Mouse (Mus musculus) intestine, embryonic 16.5 days (tissue): ENCODE data around the gene Gm21983. TPM values are rescaled to one million over a fixed set of nuclear protein-coding genes. Genes with fewer than 3 reads are reported as not detected.
A peak's percentile ranks its signal among the peaks of the same experiment; 100 is the strongest.

Experiments used
- ATAC-seq: fragments of 200-750 bp; cut with Nextera tagmentation; 2 replicates; pipeline ENCODE4 v1.8.0; 2017; ENCODE audit warnings: moderate TSS enrichment, moderate library complexity
- H3K27ac ChIP-seq: fragments of 300-500 bp; sonication (generic); 2 replicates; pipeline ENCODE4 v1.5.1; 2014; ENCODE audit warnings: mild to moderate bottlenecking, low read length
- H3K27me3 ChIP-seq: fragments of 300-500 bp; sonication (generic); replicated peaks from 2 replicates; pipeline ENCODE4 v1.6.1; 2014; ENCODE audit warnings: low read length, control low read depth, mixed read lengths; ENCODE audit not compliant: control insufficient read depth, insufficient read depth
- H3K36me3 ChIP-seq: fragments of 300-500 bp; sonication (generic); 2 replicates; pipeline ENCODE4 v1.6.1; 2014; ENCODE audit warnings: low read length, control low read depth; ENCODE audit not compliant: control insufficient read depth, insufficient read depth
- H3K4me1 ChIP-seq: fragments of 300-500 bp; sonication (generic); 2 replicates; pipeline ENCODE4 v1.6.1; 2014; ENCODE audit warnings: low read length, control low read depth, mixed read lengths; ENCODE audit not compliant: control insufficient read depth, insufficient read depth
- H3K4me2 ChIP-seq: fragments of 300-500 bp; sonication (generic); 2 replicates; pipeline ENCODE4 v1.6.1; 2014; ENCODE audit warnings: low read depth, low read length, control low read depth
- H3K4me3 ChIP-seq: fragments of 300-500 bp; sonication (generic); 2 replicates; pipeline ENCODE4 v1.5.1; 2014; ENCODE audit warnings: mild to moderate bottlenecking, low read length
- H3K9ac ChIP-seq: fragments of 300-500 bp; sonication (generic); 2 replicates; pipeline ENCODE4 v1.6.1; 2014; ENCODE audit warnings: low read depth, low read length
- H3K9me3 ChIP-seq: fragments of 300-500 bp; sonication (generic); 2 replicates; pipeline ENCODE4 v1.6.1; 2016; ENCODE audit warnings: low read length, control low read depth; ENCODE audit not compliant: control insufficient read depth
- WGBS: fragments of 180-500 bp; shearing (Covaris S2); extraction: QIAGEN DNeasy Blood & Tissue Kit; methylation state at CpG from one replicate; pipeline ENCODE4 v1.1.7; 2014; 5-methylcytosine and 5-hydroxymethylcytosine counted together
- polyA plus RNA-seq: library from polyadenylated mRNA; unstranded; fragments of >200 nt; fragmentation: Nextera tagmentation; extraction: Ambion mirVana; gene quantifications from 2 replicates; pipeline ENCODE4 v1.2.1, GENCODE M21; 2015

Gm21983 gene
- polyA plus RNA-seq, 1 experiment from 2014 or later, result not detected

DNA sequence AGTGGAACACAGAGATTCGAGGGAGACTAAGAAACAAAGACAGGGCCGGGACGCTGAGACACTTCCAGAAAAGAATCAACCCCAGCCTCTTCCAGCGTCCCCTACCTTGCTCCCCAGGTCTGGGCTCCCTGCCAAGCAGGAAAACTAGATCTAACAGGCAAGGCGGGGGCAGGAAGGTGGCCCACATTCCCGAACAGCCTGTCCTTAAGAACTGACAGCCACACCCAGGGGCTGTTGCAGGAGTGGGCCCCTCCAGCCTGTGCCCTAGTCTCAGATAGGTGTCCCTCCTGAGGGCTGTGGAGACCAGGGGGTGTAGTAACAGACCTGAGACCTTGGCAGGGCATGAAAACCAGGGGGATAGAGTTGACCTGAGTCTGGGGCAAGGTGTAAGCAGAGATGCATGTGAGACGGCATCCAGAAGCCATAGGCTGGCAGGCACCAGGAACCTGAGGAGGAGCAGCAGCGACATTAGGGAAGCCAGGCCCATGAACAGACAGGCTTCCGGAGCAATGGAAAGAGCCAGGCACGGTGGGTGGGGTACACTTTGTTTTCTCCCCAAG lies 27.6 kb downstream of the Gm21983 start, which contains the start of gene Cyp2t4:
Gene Cyp2t4 (plus strand): TSS at position 510 of the 560 bp plus-strand sequence.
- H3K27ac ChIP-seq, result peak within 1 kb of the TSS; percentile 26; the same call in 1 of the 2 replicates
- no peaks in the 10 kb centered on the region for H3K27me3 ChIP-seq
- no peaks in the 10 kb centered on the region for H3K9me3 ChIP-seq
- H3K36me3 ChIP-seq, result peaks cover 10% of the 10 kb centered on the region; the same call in 1 of the 2 replicates
- no peak within 1 kb of the TSS for H3K4me3 ChIP-seq
- H3K4me1 ChIP-seq, result peaks cover 4% of the 10 kb centered on the region; the same call in 1 of the 2 replicates
- H3K9ac ChIP-seq, result no peak within 1 kb of the TSS
- peak; percentile 85 for ATAC-seq
- no peak within 1 kb of the TSS for H3K4me2 ChIP-seq
- WGBS, result 53% methylated on average over 10 of the region's 10 CpGs

- Histone ChIP-seq H3K27ac (no peak overlapping the region), H3K4me3 (no peak overlapping the region), H3K4me1 (peaks cover 5% of the 10 kb centered on the region; the same call in 1 of the 2 replicates), H3K27me3 (no peaks in the 10 kb centered on the region), H3K36me3 (no peaks in the 10 kb centered on the region), H3K9me3 (0 out of 2 replicates have a peak, but pooled peaks cover 1% of the 10 kb centered on the region), H3K9ac (no peak overlapping the region), H3K4me2 (no peak overlapping the region)
- ATAC-seq, result no peak
- WGBS, result 53% methylated on average over 8 of the region's 8 CpGs
These were observed 44.4 kb downstream of the Gm21983 start for GRCm38 (mm10) chr7:27136410-27136996.

DNA sequence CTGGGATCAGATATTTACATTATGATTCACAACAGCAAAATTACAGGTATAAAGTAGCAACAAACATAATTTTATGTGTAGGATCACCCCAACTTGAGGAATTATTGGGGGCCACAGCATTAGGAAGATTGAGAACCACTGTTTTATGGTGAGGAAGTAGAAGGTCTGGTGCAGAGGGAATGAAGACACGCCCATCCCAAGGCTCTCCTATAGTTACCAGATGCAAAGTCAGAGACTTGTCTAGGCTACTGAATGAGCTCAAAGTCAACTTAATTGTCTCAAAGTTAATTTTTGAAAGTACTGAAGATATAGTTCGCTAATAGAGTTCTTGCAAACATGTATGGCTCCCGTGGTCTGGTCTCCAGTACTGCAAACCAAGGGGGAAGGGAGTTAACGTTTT lies 47.1 kb downstream of the Gm21983 start:
- no peaks in the 10 kb centered on the region for H3K36me3 ChIP-seq
- no peak overlapping the region for H3K27ac ChIP-seq
- no peak overlapping the region for H3K4me2 ChIP-seq
- H3K27me3 ChIP-seq, result no peaks in the 10 kb centered on the region
- H3K4me1 ChIP-seq, result peaks cover 5% of the 10 kb centered on the region; the same call in 1 of the 2 replicates
- no peak overlapping the region for H3K9ac ChIP-seq
- peak; percentile 77 for ATAC-seq
- H3K9me3 ChIP-seq, result 0 out of 2 replicates have a peak, but pooled peaks cover 3% of the 10 kb centered on the region
- H3K4me3 ChIP-seq, result no peak overlapping the region
- 80% methylated on average over 4 of the region's 4 CpGs for WGBS

DNA sequence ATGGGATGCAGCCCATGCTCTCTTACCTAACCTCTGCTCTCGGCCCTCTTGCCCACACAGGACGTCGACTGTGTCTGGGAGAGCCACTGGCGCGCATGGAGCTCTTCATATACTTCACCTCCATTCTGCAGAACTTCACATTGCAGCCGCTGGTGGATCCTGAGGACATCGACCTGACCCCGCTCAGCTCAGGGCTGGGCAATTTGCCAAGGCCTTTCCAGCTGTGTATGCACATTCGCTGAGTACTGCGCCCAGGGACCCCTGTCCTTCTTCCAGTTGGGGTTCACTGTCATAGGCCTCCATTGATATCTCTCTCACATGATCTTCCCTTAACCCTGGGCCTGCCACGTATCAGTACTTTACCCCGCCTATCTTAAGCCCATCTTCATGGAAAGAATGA lies 47.7 kb downstream of the Gm21983 start:
- Histone ChIP-seq H3K4me2 (no peak overlapping the region), H3K27ac (no peak overlapping the region; the same call in 1 of the 2 replicates), H3K4me3 (no peak overlapping the region), H3K9me3 (0 out of 2 replicates have a peak, but pooled peaks cover 3% of the 10 kb centered on the region), H3K27me3 (no peaks in the 10 kb centered on the region), H3K36me3 (no peaks in the 10 kb centered on the region), H3K4me1 (peaks cover 5% of the 10 kb centered on the region; the same call in 1 of the 2 replicates), H3K9ac (no peak overlapping the region)
- 51% methylated on average over 12 of the region's 12 CpGs for whole genome bisulfite sequencing
- peak; percentile 68 for ATAC-seq

GRCm38 (mm10) chr7:27132588-27132987 lies 48.3 kb downstream of the Gm21983 start:
- Histone ChIP-seq H3K9me3 (0 out of 2 replicates have a peak, but pooled peaks cover 3% of the 10 kb centered on the region), H3K27ac (no peak overlapping the region; the same call in 1 of the 2 replicates), H3K4me1 (peaks cover 5% of the 10 kb centered on the region; the same call in 1 of the 2 replicates), H3K4me3 (no peak overlapping the region), H3K9ac (no peak overlapping the region), H3K36me3 (no peaks in the 10 kb centered on the region), H3K27me3 (no peaks in the 10 kb centered on the region), H3K4me2 (0 out of 2 replicates have a peak overlapping the region, but pooled peaks have one; percentile 9)
- 14% methylated on average over 10 of the region's 10 CpGs for WGBS
- 0 out of 2 replicates have a peak, but pooled peaks have one; percentile 7 for ATAC-seq

DNA sequence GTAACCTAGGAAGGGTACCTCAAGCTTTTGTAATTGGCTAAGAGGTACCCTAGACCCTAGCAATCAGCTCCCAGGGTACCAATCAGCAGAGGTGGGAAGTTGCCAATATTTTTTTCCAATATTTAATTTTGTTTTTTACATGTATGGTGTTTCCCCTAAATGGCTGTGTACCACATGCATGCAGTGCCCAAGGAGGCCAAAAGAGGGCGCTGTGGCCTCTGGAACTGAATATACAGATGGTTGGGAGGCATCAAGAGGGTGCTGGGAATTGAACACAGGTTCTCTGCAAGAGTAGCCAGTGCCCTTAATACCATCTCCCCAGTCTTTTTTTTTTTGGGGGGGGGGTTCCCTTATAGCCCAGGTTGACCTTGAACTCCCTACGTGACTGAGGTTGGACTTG lies 49.5 kb downstream of the Gm21983 start:
- Histone ChIP-seq H3K27ac (no peak overlapping the region), H3K36me3 (no peaks in the 10 kb centered on the region), H3K4me2 (no peak overlapping the region), H3K4me3 (no peak overlapping the region), H3K9ac (no peak overlapping the region), H3K4me1 (peaks cover 5% of the 10 kb centered on the region; the same call in 1 of the 2 replicates), H3K9me3 (0 out of 2 replicates have a peak, but pooled peaks cover 3% of the 10 kb centered on the region), H3K27me3 (no peaks in the 10 kb centered on the region)
- WGBS, result 57% methylated on average over 2 of the region's 2 CpGs
- ATAC-seq, result no peak

- Histone ChIP-seq H3K27me3 (no peaks in the 10 kb centered on the region), H3K36me3 (no peaks in the 10 kb centered on the region), H3K4me1 (peaks cover 5% of the 10 kb centered on the region; the same call in 1 of the 2 replicates), H3K4me3 (no peak overlapping the region), H3K9me3 (0 out of 2 replicates have a peak, but pooled peaks cover 3% of the 10 kb centered on the region), H3K9ac (no peak overlapping the region), H3K27ac (no peak overlapping the region), H3K4me2 (no peak overlapping the region)
- no peak for ATAC-seq
- WGBS, result 88% methylated on average over 22 of the region's 22 CpGs
These were observed 50.1 kb downstream of the Gm21983 start for GRCm38 (mm10) chr7:27130521-27131370.

DNA sequence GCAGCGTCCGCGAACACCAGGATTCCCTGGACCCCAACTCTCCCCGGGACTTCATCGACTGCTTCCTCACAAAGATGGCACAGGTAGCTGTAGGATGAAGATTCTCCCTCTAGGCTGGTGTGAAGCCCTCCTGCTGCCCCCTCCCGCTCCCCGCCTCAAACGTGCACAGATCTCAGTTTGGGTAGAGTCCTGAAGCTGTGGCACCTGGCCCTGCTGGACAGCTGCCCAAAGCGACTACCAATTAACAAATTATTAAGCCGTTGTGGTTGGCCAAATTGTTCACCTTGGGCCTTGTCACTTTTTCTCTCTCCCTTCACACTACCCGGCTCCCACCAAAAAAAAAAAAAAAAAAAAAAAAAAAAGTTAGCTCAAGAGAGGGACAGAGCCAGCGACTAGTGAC lies 51.1 kb downstream of the Gm21983 start:
- H3K4me1 ChIP-seq, result peaks cover 5% of the 10 kb centered on the region; the same call in 1 of the 2 replicates
- H3K9me3 ChIP-seq, result 0 out of 2 replicates have a peak, but pooled peaks cover 3% of the 10 kb centered on the region
- no peaks in the 10 kb centered on the region for H3K27me3 ChIP-seq
- no peak for ATAC-seq
- no peak overlapping the region for H3K27ac ChIP-seq
- 87% methylated on average over 12 of the region's 12 CpGs for WGBS
- H3K4me2 ChIP-seq, result no peak overlapping the region
- H3K4me3 ChIP-seq, result no peak overlapping the region
- no peaks in the 10 kb centered on the region for H3K36me3 ChIP-seq
- H3K9ac ChIP-seq, result no peak overlapping the region

DNA sequence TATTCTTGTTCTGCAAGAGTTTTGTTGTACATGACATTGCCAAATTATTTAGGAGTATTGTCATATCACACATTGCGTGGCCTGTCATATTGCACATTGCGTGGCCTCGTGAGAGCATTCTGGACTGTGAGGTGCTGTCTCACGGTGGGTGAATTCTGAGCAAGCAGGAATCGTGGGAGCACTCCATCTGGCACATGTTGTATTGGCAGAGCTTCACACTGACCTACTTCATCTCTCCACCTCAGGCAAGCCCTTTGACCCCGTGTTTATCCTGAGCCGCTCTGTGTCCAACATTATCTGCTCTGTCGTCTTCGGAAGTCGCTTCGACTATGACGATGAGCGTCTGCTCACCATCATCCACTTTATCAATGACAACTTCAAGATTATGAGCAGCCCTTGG lies 51.9 kb downstream of the Gm21983 start:
- Histone ChIP-seq H3K27ac (no peak overlapping the region), H3K9ac (no peak overlapping the region), H3K4me3 (no peak overlapping the region), H3K27me3 (no peaks in the 10 kb centered on the region), H3K4me1 (peaks cover 5% of the 10 kb centered on the region; the same call in 1 of the 2 replicates), H3K9me3 (0 out of 2 replicates have a peak, but pooled peaks cover 3% of the 10 kb centered on the region), H3K36me3 (no peaks in the 10 kb centered on the region), H3K4me2 (no peak overlapping the region)
- no peak for ATAC-seq
- 64% methylated on average over 13 of the region's 13 CpGs for whole genome bisulfite sequencing
